Mouse (Mus musculus) T-cell, adult 66 days (primary cell): ENCODE measurements around the gene Plk4. TPM values are rescaled to one million over a fixed set of nuclear protein-coding genes. Genes with fewer than 3 reads are reported as not detected.

Experiments used
- total RNA-seq, 2 experiments: library from RNA; stranded (reverse); gene quantifications; 3 replicates in 1 of 2; 4 replicates in 1 of 2; pipeline ENCODE4 v1.2.4; 2023

Gene Plk4
- 10 to 100 TPM; 26.5 to 30.7 TPM for total RNA-seq

DNA sequence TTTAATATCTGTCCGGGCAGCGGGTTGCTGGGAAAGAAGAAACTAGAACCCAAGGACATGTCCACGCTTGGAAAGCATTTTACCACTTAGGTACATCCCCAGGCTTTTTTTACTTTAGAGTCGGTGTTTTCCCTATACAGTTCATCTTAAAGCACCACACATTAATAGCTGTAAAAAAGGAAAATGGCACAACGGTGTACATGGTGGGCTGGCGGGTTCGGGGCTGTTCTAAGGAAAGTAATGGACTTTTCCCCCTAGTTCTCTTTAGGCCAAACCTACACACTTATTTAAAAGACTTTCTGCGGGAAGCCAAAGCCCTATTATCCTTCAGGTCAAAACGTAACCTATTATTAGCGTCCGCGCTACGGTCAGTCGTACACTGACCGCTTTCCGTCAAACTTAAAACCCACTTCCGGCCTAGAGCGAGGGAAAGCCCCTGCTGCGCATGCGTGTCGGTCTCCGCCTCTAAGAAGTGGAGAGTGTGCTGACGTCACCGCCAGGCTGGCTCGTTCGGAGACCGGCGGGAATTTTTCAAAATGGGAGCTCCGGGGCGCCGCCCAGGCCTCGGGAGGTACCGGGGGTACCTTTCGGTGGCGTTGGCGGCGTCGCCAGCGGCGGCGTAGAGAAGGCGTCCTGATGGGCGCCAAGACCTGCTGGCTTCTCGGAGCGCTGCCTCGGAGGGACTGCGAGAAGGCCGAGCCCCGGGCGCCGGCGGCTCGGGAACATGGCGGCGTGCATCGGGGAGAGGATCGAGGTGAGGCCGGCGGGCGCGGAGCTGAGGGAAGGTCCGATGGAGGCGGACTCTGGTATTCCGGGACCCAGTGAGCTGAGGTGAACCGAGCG, at the start of gene Plk4:
Gene Plk4, plus strand, starts transcription at position 490 of the 843 bp plus-strand sequence.

DNA sequence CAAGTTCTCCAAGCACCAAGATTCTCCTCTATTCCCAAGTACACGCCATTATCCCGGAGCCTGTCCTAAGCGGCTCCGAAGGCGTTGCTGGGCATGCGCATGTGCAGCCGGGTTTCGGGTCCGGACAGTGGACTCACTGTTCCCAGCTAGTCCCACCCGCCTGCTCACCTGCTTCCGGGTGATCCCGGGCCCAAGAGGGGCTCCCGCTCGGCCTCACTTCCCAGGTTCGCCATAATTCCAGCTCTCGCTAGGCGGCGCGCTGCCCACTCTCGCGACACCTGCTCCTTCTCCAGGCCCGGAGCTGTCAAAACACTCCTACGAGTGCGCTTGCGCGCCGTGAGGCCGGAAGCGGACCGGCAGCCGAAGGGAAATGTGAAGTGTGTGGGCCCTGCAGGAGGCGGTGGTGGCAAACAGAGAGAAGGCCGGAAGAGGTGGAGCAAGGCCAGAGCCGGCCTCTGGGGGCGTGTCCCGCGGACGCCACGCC, 46.7 kb downstream of the Plk4 start, which contains the start of gene Mfsd8:
Gene Mfsd8, minus strand, starts transcription at position 414 of the 484 bp plus-strand sequence.

DNA sequence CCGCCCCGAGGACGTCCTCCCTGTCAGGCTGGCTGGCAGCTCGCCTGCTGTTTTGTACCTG, 47.0 kb downstream of the Plk4 start, which contains the start of gene Abhd18:
Gene Abhd18, plus strand, starts transcription at position 14 of the 61 bp plus-strand sequence.

Other genes starting within 250 kb of the Plk4 start
- not detected for gene Slc25a31, start 91.2 kb upstream of the Plk4 start, total RNA-seq
- 10 to 100 TPM; 23.0 to 29.7 TPM for gene Hspa4l, start 55.5 kb upstream of the Plk4 start, total RNA-seq
- gene Mfsd8, start 46.9 kb downstream of the Plk4 start, total RNA-seq = 10 to 100 TPM; 13.8 to 15.9 TPM
- 10 to 100 TPM; 12.7 to 13.5 TPM for gene Abhd18, start 47.0 kb downstream of the Plk4 start, total RNA-seq
- not detected for gene 1700034I23Rik, start 102.5 kb downstream of the Plk4 start, total RNA-seq
- gene Larp1b, start 149.8 kb downstream of the Plk4 start, total RNA-seq = 10 to 100 TPM; 19.4 to 22.8 TPM